9 mouse cellular contexts compared by ENCODE assay signal in genomic region chr13:63917776-63918621, GRCm38 (mm10).
DNase-seq lines count a peak whose midpoint lies in the region; ATAC-seq lines count a peak whose summit lies in the region.
"Had no signal": no experiment of that assay in that cellular context is flagged by ENCODE, and none has a peak within 500 bp of the region (broad histone marks: within the 10 kb centered on the region; RNA-seq: fewer than 3 reads in every experiment).

No protein-coding gene starts in this region.

- DNase-seq in 3134 (ENCODE audit: extremely low read depth, insufficient read length, low spot score) = peak; percentile 54
- peak; percentile 73 for DNase-seq in Muller cell, postnatal 12 days (ENCODE audit: inconsistent ontology term)
- peak; percentile 24 to 38 for DNase-seq in layer of hippocampus, postnatal 36 days
- DNase-seq in testis, postnatal 14 days (ENCODE audit: low spot score) = peak; percentile 30
- DNase-seq in thymus, postnatal 36 days = no peak

- H3K4me3 ChIP-seq in embryonic facial prominence, embryonic 13.5 days = peak overlapping the region; percentile 0; the same call in 1 of the 2 replicates
- 0 out of 2 replicates have a peak overlapping the region, but pooled peaks have one; percentile 1 for H3K4me3 ChIP-seq in hindbrain, embryonic 15.5 days
- peak overlapping the region; percentile 7; the same call in 1 of the 2 replicates for H3K4me3 ChIP-seq in midbrain, embryonic 12.5 days

- H3K36me3 ChIP-seq in embryonic facial prominence, embryonic 13.5 days = no peaks in the 10 kb centered on the region
- H3K36me3 ChIP-seq in hindbrain, embryonic 15.5 days = no peaks in the 10 kb centered on the region
- no peaks in the 10 kb centered on the region for H3K36me3 ChIP-seq in midbrain, embryonic 12.5 days

- no peaks in the 10 kb centered on the region for H3K27me3 ChIP-seq in embryonic facial prominence, embryonic 13.5 days
- H3K27me3 ChIP-seq in hindbrain, embryonic 15.5 days = 0 out of 2 replicates have a peak, but pooled peaks cover 3% of the 10 kb centered on the region
- H3K27me3 ChIP-seq in midbrain, embryonic 12.5 days = peaks cover 79% of the 10 kb centered on the region

- WGBS in embryonic facial prominence, embryonic 13.5 days = 5% methylated on average over 11 of the region's 11 CpGs
- WGBS in hindbrain, embryonic 15.5 days = 4% methylated on average over 11 of the region's 11 CpGs
- 6% methylated on average over 11 of the region's 11 CpGs for WGBS in midbrain, embryonic 12.5 days

- peak overlapping the region; percentile 50 for H3K4me2 ChIP-seq in embryonic facial prominence, embryonic 13.5 days
- peak overlapping the region; percentile 42 for H3K4me2 ChIP-seq in hindbrain, embryonic 15.5 days
- H3K4me2 ChIP-seq in midbrain, embryonic 12.5 days (replicated peaks) = peak overlapping the region; percentile 31

- peak; percentile 73 for ATAC-seq in embryonic facial prominence, embryonic 13.5 days (ENCODE audit: insufficient number of reproducible peaks, insufficient read depth, low FRiP score, low TSS enrichment, low read depth)
- ATAC-seq in hindbrain, embryonic 15.5 days (ENCODE audit: low FRiP score, low read depth) = peak; percentile 65; the same call in 1 of the 2 replicates
- peak; percentile 65 for ATAC-seq in midbrain, embryonic 12.5 days (ENCODE audit: low FRiP score, low read depth)

- peaks cover 48% of the 10 kb centered on the region for H3K4me1 ChIP-seq in embryonic facial prominence, embryonic 13.5 days
- H3K4me1 ChIP-seq in hindbrain, embryonic 15.5 days (replicated peaks) = peaks cover 26% of the 10 kb centered on the region
- peaks cover 19% of the 10 kb centered on the region for H3K4me1 ChIP-seq in midbrain, embryonic 12.5 days

- peak overlapping the region; percentile 96 for H3K27ac ChIP-seq in embryonic facial prominence, embryonic 13.5 days
- peak overlapping the region; percentile 80 for H3K27ac ChIP-seq in hindbrain, embryonic 15.5 days (replicated peaks)
- peak overlapping the region; percentile 17 for H3K27ac ChIP-seq in midbrain, embryonic 12.5 days (replicated peaks)
- H3K27ac ChIP-seq: liver, embryonic 14.5 days had no signal

- H3K9ac ChIP-seq in embryonic facial prominence, embryonic 13.5 days = peak overlapping the region; percentile 36; the same call in 1 of the 2 replicates
- H3K9ac ChIP-seq in hindbrain, embryonic 15.5 days = no peak overlapping the region
- H3K9ac ChIP-seq in midbrain, embryonic 12.5 days (replicated peaks) = no peak overlapping the region
- H3K9ac ChIP-seq: liver, embryonic 14.5 days had no signal

- H3K9me3 ChIP-seq in embryonic facial prominence, embryonic 13.5 days = peaks cover 8% of the 10 kb centered on the region; the same call in 1 of the 2 replicates
- H3K9me3 ChIP-seq in hindbrain, embryonic 15.5 days = no peaks in the 10 kb centered on the region
- H3K9me3 ChIP-seq in midbrain, embryonic 12.5 days = 0 out of 2 replicates have a peak, but pooled peaks cover 9% of the 10 kb centered on the region

Comparison
In these comparisons a context has a peak if more than half of its experiments do, and no peak if none do; other contexts are left out.
1. DNase-seq: peak in 3134 (single experiment), Muller cell, postnatal 12 days (single experiment), layer of hippocampus, postnatal 36 days (2 of 2) and testis, postnatal 14 days (single experiment); none in thymus, postnatal 36 days (0 of 2).
2. H3K27ac ChIP-seq: peak in every context shown above with its lines; median percentile 96 in embryonic facial prominence, embryonic 13.5 days; 80 in hindbrain, embryonic 15.5 days; 17 in midbrain, embryonic 12.5 days.
3. Peak in every context shown above with its lines, with median percentiles within 50 percentile points of each other: ATAC-seq, H3K4me2 ChIP-seq and H3K4me3 ChIP-seq.